Mouse (Mus musculus): ENCODE data around the gene Mesd. TPM values are rescaled to one million over a fixed set of nuclear protein-coding genes. Genes with fewer than 3 reads are reported as not detected.
"Not testable (repeated sequence)": the region's sequence is repeated elsewhere in the genome, so short reads cannot be mapped to it uniquely, and the experiment has no call there.

Mesd gene
- total RNA-seq, 2 experiments from 2014 or later = 57.8 to 61.1 TPM

- no peak for DNase-seq
Measured at GRCm38 (mm10) chr7:83878676-83879448, 5.4 kb upstream of the Mesd start.

DNA sequence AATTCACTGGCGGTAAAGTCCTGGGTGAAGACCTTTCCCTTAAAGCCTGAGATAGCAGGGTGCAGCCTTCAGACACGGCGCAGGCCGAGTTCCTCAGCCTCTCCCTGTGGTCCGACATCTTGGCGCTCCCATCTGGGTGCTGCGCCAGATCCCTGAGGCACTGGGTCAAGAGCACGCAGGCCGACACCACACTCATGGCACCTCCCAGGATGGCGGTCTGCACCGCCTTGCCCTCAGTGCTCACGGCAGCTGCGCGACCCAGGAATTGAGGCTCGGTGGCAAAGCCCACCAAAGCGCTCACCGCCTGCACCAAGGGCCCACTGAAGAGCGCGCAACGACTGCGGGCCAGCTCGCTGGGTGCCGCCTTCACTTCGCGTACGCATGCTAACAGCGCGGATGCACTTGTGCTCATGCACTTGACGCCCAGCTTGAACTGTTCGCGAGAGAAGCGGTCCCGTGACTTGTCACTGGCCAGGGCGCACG is 2.1 kb upstream of the Mesd start:
- no peak for DNase-seq

GRCm38 (mm10) chr7:83882633-83883275 is 1.5 kb upstream of the Mesd start:
- DNase-seq = peak; percentile 64

DNA sequence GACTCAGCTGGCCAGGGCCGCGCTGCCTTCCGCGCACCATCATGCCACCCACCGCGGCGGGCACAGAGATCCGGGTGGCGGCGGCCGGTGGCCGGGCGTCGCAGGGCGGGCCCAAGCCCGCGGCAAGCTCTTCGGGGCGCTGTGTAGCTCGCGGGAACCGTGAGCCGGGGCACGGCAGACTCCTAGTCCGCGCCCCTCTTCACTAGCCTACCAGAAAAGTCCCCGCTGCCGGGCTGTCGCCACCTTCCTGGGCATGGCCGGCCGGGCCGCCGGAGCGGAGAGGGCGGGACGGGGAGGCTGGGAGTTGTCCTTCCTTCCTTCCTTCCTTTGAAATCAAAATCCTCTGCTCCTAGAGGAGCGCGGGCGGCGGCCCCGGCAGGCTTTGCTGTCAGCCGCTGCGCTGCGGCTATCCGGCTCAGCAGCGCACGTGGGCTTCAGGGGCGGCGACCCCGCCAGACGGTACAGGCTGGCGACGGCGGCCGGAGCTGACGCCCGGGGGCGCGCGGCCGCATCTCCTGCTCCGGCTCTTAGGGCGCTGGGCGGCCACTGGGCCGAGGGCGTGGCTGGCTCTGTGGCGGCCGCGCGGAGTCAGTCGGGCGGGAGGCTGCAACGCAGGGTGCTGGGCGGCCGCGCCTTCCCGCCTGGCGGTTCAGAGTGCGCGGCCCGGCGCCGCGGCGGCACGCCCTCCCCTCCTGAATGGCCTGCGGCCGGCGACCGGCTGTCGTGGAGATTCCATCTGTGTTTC is 818 bp upstream of the Mesd start:
- peak; percentile 81 for DNase-seq

DNA sequence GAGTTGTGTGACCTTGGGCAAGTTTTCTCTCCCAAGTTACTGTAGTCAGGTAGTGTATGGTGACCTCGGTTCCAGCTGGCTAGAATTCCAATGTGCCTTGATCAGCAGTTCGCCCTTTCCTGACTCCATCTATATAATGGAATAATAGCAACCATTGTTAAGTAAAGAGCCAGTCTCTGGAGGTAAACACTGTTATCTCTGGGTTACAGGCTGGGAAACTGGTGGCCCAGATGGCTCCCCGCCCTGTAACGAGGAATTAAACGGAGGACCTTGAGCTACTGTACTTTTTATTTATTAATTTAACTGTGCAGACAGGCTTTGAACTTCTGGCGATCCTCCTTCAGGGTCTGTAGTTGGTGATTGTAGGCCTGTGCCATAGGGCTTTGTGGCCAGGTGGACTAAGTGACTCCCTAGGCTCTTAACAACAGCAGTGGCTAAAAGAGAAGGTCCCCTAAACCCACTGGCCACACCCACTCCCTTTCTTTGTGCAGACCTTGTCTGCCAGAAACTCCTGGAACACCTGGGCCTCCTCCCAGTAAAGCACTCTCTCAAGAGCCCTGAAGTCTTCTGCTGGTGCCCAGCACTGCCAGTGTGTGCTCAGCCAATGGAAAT is 761 bp downstream of the Mesd start:
- DNase-seq = peak; percentile 24

DNA sequence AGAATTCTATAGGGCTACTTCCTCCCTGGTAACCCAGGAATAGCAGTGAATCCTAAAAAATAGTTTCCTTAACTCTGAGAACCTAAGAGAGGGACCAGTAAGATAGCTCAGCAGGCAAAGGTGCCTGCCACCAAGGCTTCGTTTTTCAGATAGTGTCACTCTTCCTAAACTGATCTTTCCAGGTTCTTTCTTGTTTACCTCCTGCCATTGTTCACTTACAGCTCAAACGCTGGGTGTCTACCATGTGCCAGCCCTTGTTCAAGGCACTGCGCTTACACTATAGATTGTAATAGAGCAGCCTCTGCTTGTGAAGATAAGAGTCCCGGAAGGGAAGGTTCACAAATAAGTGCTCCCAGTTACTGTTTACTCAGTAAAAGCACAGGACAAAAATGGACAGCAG is 1.6 kb downstream of the Mesd start:
- DNase-seq = no peak

DNA sequence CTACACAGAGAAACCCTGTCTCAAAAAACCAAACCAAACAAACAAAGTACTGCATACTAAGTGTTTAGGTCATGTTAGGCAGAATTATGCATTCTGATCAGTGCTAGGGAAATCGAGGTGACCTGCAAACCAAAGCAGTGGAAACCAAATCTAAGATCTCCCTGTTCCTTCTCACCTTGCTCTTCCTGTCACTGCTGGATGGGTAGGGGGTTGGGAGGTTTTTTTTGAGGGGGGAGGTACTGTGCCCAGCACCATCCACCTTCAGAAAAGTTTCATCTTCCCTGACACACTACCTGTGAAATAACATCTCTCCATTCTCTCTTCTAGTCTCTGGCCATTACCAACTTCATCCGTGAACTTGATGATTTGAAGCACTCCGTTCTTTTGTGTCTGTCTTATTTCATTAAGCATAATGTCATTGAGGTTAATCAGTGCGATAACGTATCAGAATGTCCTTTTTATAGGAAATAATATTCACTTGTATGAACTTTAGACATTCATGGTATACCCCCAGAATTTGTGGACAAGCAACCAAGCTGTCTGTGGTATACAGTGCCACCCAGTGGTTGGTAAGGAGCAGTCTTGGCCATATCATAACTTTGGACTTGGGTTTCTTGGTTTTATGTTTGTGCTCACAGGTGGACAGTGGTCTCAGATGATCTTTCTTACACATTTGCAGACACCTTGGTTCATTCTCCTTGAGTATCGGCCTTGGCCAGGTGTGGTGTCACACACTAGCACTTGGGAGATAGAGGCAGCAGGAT is 2.3 kb downstream of the Mesd start:
- peak; percentile 32 for DNase-seq

DNA sequence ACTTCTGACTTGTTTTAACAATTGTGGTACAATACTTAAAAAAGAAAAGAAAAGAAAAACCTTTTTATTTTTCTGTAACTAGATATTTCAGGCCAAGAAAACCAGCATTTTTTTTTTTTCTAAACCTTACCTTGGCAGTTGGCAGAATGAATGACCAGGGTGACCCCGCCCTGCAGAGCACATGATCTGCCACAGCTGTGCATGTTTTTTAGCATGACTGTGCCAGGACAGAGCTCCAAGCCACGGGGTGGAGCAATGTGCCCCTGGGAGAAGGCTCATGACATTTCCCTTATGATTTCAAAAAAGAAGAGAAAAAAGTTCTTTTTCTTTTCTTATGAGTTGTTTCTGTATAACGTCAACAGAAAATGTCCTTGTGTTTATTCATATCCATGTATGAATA is 5.1 kb downstream of the Mesd start:
- peak; percentile 40 for DNase-seq

DNA sequence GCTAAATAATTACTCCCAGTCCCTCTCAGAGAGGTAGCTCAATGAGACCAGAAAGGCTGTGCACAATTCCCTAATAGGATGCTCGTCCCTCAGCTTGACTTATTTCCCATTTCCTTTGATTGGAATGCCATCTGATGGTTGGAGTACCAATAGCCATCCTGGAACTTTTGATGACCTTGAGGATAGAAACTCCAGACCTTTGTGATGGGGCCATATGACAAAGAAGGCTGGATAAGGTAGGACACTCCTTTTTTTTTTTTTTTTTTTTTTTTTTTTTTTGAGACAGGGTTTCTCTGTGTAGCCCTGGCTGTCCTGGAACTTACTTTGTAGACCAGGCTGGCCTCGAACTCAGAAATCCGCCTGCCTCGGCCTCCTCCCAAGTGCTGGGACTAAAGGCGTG is 5.7 kb downstream of the Mesd start:
- DNase-seq = not testable (repeated sequence)

- DNase-seq = peak; percentile 100
Measured at GRCm38 (mm10) chr7:83891433-83892332, 7.4 kb downstream of the Mesd start.

DNA sequence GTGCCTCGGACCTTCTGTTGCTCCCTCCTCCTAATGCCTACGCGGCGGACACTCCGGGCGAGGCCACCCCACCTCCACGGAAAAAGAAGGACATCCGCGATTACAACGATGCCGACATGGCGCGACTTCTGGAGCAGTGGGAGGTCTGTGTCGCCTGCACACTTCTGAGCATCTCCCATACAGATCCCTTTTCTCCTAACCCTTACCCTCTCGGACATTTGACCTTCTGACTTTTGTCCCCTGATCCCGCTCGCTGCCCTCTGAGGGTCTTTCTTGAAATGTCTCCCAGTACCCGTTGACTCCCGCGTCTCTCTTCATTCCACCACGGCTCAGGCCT is 8.0 kb downstream of the Mesd start:
- DNase-seq = no peak

- DNase-seq = no peak
Measured at GRCm38 (mm10) chr7:83894348-83894747, 10.1 kb downstream of the Mesd start.

DNA sequence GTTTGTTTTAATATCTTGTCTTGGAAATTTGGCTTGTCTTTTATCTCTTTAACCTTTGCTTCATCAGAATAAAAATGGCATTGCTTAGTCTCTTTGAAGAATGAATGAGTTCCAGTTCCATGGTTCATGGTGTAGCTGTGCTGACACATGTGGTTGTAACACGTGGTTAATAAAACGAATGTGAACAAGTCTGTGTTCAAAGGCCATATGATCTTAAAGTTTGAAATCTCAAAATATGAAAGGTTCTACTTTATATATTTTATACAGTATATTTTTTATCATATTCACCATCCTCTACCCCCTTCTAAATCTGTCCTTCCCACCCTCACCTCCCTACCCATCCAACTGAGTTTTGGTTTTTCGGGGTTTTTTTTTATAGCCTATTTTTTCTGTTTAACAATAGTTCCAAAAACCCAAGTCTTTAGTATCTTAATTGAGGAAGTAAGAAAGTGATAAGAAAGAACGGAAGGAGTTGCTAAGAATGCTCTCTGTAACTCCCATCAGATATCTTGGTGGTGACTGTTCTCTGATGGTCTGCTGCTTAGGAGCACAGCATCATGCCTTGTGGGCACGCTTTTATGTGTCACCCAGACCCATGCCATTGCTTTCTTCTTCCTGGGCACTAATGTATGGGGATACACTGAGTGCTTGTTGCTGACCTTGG is 11.9 kb downstream of the Mesd start:
- no peak for DNase-seq

DNA sequence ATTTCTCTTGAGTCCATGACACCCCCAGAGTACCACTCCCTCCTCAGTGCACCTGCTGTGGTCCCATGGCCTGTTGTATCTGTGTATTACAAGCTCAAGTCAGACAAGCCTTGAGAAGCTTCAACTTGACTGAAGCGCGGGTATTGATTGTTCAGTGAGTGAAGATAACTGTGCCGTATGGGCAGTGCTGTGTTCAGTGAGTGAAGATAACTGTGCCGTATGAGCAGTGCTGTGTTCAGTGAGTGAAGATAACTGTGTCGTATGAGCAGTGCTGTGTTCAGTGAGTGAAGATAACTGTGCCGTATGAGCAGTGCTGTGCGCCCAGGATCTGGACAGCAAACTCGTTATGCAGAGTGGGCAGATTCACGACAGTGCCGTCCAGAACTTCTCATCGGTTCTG is 14.0 kb downstream of the Mesd start:
- DNase-seq = no peak

- no peak for DNase-seq
Measured at GRCm38 (mm10) chr7:83900519-83900918, 16.3 kb downstream of the Mesd start.

DNA sequence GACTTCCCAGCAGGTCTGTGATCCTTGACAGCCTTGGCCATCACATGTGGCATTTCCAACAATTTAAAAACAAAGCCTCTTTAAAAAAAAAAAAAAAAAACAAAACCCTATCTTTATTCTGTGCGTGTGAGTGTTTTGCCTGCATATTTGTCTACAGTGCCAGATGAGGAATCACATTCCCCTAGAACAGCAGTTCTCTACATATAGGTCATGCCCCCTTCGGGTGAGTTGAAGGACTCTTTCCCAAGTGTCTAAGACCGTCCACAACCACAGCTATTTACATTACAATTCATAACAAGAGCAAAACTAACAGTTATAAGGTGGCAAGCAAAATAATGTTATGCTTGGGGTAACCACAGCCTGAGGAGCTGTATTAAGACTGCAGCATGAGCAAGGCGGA is 17.2 kb downstream of the Mesd start:
- DNase-seq = no peak

- DNase-seq = no peak
Measured at GRCm38 (mm10) chr7:83902296-83903145, 18.3 kb downstream of the Mesd start.

GRCm38 (mm10) chr7:83904831-83905230 is 20.6 kb downstream of the Mesd start:
- no peak for DNase-seq

DNA sequence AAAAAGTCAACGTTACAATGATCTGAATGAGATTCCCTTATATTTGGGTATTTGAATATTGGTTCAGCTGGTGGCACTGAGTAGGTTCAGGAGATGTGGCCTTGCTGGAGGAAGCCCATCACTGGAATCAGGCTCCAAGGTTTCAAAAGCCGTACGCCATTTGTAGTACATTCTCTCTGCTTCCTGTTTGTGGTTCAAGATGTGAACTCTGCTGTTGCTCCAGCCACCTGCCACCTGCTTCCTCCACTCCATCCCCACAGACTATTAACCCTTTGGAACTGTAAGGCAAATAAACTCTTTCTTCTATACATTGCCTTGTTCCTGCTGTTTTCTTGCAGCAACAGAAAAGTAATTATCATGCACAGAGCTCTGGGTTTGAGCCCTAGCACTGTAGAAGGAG is 27.6 kb downstream of the Mesd start:
- no peak for DNase-seq
